Mouse (Mus musculus): Measurements from ENCODE around the gene Pglyrp2.

Gene Pglyrp2

DNA sequence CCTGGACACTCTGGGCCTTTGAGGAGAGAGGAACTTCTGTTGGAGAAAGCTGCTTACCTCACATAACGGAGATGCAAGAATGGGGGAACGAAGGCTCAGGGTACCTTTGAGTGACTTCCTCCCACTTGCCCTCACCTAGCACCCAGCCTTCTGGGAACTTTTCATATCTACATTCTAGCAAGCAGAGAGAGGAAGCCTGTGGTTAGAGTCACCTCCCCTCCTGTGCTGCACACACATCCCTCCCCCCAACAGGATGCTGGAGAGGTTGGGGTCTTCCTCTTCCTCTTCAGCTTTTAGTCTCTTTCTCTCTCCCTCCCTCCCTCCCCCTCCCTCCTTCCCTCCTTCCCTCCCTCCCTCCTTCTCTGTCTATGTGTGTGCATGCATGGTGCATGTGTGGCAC lies at the start of gene Pglyrp2:
Gene Pglyrp2, minus strand, starts transcription at position 134 of the 400 bp plus-strand sequence.
- DNase-seq (ENCODE audit: low read depth, low spot score) = no peak

DNA sequence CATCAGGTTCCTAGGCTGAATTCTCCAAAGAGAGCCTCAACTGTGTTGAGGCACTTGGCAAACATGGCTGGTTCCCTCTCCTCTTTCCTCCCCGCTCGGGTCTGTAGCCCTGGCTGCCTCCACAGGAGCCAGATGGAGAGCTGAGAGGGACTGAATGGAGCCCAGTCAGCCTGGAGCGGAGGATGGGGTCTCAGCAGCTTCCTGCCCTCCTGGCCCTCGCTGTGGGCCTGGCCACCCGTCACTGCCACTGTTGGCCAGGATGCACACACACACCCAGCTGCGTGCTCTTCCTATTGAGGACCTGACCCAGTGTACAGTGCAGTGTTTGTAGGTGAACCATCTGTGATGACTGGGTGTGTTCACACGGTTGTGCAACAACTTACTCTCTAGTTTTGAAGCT lies 48.2 kb upstream of the Pglyrp2 start:
- DNase-seq (ENCODE audit: low read depth, low spot score) = no peak

DNA sequence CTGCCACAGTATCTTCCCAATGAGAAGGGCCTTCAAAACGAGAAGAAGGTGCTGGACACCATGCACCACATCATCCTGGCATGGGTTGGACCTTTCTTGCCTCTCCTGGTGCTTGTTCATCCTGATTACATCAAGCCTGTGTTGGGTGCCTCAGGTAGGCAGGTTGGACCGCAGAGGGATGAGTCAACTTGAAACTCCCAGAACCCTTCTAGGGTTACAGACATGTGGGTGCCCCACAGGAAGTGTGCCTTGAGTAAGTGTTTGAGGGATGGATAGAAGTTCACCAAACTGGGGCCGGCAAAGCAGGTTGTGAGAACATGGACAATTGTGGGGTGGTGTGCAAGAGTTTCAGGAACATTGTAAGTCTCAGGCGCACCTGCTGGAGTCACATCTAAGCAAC lies 46.8 kb upstream of the Pglyrp2 start:
- no peak for DNase-seq (ENCODE audit: low read depth, low spot score)

DNA sequence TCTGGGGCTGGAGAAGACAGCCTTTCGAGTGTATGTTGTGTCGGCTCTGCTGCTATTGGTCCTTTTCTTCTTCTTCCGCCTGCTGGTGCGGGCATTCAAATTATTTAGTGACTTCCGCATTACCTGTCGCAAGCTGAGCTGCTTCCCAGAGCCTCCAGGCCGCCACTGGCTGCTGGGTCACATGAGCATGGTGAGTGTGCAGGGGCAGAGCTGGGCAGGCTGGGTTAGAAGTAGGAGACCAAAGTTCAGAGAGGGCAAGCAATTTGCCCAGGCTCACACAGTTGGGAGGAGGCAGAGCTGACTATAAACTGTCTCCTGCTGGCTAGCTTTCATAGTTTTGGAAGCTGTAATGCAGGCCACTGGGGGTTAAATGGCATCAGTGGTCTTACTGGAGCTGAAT lies 44.5 kb upstream of the Pglyrp2 start:
- DNase-seq (ENCODE audit: low read depth, low spot score) = no peak

DNA sequence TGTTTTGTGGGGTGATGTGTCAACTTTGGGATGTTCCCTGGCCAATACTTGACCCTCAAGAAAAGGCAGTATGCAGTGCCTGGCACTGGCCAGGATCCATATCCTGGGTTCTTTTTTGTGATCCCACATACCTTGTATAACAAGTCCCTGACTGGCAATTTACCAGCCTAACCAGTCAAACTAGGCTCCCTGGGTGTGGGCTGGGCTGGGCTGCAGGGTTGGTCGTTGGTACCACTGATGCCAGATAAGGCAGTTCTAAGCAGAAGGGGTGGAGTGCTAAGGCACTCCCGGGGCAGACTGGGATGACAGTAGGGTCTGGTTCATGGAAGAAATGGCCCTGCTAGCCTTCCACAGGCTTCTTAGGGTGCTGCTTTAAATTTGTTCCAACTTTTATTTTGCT lies 31.0 kb upstream of the Pglyrp2 start:
- no peak for DNase-seq (ENCODE audit: low read depth, low spot score)

DNA sequence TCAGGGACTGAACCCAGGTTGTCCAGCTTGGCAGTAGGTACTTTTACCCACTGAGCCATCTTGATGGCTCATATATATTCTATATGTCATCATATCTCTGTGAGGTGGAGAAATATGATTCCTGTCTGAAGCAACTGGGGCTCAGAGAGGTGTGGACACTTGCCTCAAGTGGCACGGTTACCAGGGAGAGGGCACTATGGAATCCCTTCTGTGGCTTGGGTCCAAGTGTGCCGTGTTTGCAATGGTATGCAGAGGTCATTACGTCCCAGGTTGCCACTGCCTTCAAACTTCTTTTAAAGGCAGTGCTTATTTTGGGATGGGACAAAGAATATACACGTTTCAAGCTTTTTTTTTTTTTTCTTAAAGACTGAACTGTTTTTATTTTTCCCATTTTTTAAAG lies 30.2 kb upstream of the Pglyrp2 start:
- no peak for DNase-seq (ENCODE audit: low read depth, low spot score)

DNA sequence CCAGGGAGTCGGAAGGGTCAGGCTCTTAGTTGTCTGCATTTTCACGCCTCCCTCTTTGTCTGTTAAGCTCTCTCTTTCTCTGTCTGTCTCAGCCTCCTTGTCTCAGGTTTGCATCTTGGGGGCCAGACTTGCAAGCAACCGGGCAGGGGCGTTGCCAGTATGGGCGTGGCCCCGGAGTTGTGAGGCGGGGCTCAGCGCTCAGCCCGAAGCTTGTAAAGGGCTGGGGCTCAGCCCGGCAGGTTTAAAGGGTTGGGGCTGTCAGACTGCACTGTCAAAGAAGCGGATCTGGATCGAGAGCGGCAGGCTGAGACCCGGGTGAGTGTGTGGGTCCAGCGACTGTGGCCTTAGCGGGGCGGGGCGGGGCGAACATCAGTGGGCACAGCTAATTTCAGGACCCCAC lies 28.5 kb upstream of the Pglyrp2 start, which contains the start of gene Cyp4f39:
Gene Cyp4f39, plus strand, starts transcription at position 242 of the 400 bp plus-strand sequence.
- DNase-seq (ENCODE audit: low read depth, low spot score) = no peak

DNA sequence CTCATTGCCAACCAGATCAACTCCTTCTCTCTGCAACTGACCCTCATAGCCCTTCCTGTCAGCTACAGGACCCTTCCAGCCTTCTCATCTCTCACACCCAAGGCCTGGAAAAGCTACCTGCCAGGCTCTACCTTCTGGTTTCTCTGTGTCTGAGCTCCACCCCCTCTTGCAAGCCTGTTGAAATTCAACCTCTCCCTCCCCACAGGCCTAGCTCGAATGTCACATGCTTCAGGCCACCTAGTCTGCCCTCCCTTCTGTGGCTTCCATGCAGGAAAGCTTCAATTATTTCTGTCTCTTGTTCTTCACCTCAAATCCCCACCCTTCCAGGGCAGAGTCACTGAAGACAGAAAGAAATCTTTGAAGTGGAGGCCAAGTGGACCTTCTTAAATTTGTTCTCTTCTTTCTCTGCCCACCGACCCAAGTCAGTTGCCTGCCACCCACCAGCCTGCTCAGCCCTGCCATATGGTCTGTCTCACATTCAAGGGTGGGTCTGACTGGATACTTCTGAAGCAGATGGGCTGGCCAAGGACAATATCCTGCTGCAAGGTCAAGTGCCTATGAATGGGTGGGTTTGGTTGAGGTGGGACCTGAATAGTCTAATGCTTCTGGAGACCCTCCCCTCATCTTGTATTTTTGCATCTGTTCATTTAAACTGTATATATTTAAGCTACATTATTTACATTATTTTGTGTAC lies 27.0 kb upstream of the Pglyrp2 start:
- DNase-seq (ENCODE audit: low read depth, low spot score) = no peak

DNA sequence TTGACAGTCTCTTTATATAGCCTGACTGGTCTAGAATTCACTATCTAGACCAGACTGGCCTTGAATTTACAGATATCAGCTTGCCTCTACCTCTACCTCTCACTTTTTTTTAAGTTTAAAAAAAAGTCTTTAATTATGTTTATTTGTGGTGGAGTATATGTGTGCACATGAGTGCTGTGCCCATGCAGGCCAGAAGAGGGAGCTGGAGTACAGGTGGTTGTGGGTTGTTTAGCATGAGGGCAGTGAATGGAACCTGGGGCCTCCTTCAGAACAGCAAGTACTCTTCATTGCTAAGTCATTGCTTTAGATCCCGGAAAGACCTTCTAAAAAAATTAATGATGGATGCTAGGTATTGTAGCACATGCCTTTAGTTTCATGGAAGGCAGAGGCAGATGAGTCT lies 25.1 kb upstream of the Pglyrp2 start:
- no peak for DNase-seq (ENCODE audit: low read depth, low spot score)

DNA sequence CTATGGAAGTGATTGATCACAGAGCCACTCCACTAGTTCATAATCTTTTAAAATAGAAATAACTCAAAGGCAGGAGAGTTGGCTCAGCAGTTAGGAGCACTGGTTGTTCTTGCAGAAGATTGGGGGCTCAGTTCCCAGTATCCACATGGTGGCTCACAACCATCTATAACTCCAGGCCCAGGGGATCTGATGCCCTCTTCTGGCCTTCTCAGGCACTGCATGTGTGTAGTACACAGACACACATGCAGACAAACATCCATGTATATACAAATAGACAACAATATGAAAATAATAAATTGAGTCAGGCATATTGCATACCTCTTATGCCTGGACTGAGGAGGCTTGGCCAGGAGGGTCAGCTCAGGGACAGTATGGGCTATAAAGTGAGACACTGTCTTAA lies 23.2 kb upstream of the Pglyrp2 start:
- DNase-seq (ENCODE audit: low read depth, low spot score) = no peak

DNA sequence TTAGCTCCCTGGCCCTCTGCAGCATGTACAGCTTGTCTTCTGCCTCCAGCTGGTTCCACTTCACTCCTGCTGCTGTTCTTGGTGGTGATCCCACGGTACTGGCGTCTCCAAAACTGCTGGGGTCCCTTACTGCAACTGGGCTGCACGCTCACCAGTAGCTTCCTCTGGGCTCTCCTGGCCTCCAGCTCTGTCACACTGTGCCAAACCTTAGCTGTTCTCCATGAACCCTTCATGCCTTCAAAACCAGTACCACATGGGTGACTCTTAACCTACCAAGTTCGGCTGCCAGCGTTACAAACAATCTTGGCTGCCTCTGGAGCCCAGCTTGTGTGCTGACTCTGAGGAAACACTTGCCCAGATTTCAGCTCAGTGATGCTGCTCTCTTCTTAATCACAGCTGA lies 21.0 kb upstream of the Pglyrp2 start:
- DNase-seq (ENCODE audit: low read depth, low spot score) = no peak

DNA sequence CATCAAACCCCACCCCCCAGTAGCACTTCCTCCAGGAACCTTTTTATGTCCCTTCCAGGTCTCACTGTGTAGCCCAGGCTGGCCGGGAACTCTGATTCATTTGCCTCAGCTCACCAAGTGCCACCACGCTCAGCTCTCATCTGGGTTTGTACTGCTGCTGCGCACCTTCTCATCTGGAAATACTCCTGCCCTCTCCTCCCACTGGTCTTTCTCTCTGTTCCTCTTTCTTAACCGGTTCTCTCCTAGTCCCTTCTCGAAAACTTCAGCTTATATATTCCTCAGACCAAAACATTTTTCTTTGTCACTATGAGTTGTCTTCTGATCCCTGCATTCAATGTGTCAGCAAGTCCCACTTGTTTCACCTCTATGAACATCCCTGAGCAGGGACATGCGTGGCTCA lies 19.3 kb upstream of the Pglyrp2 start:
- DNase-seq (ENCODE audit: low read depth, low spot score) = no peak

DNA sequence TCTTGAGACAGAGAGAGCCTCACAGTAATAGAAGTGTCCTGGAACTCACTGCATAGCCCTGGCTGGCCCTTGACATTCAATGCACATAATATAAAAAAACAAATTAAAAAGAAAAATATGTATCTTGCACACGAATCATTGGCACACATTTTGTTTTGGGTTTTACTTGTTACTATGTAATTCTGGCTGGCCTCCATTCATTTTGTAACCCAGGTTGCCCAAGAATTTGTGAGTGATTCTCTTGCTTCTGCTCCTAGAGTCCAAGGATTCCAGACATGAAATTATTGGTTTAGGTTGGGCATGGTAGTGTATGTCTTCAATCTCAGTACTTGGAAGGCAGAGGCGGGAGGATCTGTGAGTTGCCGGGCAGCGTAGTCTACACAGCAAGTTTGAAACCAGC lies 13.1 kb upstream of the Pglyrp2 start:
- no peak for DNase-seq (ENCODE audit: low read depth, low spot score)

DNA sequence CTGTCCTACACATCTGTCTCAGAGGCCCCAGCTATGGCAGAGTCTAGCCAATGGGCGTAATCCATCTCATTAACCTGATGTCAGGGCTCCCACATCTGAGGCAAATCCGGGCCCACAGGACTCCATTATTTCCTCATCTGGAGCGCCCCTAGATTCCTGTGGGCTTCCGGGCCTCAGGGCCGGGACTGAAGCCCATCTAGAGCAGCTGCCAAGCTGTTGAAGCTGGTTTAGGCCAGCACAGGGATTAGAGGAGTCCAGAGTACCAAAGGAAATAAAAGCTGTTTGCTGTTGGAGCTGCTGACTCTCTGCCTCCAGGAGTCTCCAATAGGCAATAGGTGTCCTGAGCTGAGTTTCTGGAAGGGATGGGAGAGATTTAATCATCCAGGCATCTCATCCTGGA lies 11.2 kb upstream of the Pglyrp2 start:
- no peak for DNase-seq (ENCODE audit: low read depth, low spot score)

DNA sequence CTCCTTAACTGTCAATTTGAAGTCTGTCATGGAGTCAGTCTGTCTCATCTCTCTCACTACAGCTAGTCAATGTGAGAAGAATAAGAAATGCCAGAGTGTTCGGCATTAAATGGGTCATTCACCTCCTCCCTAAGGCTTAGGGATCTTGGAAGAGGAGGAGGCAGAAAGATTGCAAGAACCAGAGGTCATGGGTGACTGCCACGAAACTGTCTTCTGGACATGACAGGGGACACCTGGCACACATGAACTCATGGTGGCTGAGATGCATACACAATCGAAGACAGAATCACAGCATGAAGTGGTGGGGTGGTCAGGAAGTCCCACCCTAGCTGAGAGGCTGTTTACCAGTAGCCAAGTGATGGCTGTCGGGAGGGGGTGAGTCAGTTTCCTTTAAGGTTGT lies 10.4 kb upstream of the Pglyrp2 start:
- no peak for DNase-seq (ENCODE audit: low read depth, low spot score)

DNA sequence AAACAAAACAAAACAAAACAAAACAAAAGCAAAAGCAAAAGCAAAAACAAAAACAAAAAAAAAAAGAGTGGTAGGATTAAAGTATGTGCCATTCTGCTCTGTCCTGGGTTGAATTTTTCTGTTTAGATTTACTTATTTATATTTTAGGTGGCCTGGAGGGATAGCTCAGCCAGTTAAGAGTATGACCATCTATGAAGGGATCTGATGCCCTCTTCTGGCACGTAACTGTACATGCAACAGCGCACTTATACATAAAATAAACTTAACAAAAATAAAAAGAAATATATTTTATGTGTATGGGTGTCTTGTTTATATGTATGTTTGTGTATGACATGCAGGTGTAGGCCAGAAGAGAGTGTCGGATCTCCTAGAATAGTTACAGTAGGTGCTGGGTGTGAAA lies 8.0 kb upstream of the Pglyrp2 start:
- DNase-seq (ENCODE audit: low read depth, low spot score) = no peak

DNA sequence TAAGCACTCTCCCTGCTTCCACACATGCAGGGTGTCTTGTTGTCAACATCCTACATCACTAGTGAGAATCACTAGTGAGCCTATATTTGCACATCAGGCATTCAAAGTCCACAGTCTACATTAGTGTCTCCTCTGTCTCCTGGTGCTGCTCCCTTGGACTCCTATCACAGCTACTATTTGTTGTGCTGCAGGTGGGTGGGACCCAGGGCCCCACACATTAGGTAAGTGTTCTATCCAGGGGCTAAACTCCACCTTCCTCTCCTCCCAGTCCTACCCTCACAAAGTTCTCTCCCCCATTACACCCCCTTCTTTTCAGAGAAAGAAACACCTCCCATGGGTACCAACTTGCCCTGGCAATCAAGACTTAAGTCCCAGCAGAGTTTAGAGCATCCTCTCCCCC lies 2.6 kb upstream of the Pglyrp2 start:
- DNase-seq (ENCODE audit: low read depth, low spot score) = no peak

DNA sequence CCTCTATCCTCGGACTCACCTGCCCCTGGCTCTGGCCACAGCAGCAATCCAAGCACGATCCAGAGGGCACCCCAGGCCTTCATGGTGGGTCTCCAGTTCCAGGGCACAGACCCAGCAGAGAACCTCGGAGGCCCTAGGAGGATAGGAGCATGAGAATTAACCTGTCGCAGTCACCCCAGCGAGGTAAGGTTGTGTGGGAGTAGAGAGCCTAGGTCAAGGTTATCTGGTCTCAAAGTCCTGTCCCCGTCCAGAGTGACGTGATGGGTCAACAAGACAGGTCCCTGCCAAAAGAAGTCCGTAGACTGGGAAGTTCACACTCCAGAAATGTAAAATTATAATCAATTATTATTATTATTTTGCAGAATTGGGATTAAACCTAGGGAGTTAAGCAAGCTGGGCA lies 3.2 kb downstream of the Pglyrp2 start:
- no peak for DNase-seq (ENCODE audit: low read depth, low spot score)

DNA sequence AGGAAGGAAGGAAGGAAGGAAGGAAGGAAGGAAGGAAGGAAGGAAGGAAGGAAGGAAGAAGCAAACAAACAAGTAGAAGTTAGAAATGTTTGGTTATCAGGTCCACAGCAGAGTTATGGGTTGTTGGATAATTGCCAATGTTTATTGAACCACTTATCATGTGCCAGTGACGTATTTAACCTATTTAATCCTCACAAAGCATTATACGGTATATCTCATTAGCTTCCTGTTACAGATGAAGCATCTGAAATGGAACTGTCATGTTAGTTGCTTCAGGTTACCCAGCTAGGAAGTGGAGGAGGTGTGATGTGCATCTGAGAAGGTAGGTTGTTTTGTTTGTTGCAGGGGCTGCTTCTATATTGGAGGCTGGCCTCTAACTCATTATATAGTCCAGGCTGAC lies 4.0 kb downstream of the Pglyrp2 start:
- no peak for DNase-seq (ENCODE audit: low read depth, low spot score)

DNA sequence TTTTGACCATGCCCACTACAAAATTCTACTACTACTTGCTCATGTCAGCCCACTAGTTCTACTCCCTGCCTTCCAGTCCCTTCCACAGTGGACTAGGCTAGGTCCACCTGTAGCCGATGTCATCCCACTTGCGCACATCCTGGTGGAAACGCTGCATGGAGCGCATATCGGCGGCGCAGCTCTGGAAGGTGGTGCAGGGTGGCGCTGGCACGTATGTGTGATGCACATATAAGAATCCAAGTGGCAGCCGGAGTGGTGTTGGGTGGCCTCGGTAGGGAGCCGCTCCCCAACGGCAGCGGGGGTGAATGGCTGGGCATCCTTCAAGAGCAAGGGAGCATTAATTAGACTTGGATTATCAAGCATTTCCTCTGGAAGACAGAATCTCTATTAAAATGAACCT lies 7.2 kb downstream of the Pglyrp2 start:
- no peak for DNase-seq (ENCODE audit: low read depth, low spot score)

DNA sequence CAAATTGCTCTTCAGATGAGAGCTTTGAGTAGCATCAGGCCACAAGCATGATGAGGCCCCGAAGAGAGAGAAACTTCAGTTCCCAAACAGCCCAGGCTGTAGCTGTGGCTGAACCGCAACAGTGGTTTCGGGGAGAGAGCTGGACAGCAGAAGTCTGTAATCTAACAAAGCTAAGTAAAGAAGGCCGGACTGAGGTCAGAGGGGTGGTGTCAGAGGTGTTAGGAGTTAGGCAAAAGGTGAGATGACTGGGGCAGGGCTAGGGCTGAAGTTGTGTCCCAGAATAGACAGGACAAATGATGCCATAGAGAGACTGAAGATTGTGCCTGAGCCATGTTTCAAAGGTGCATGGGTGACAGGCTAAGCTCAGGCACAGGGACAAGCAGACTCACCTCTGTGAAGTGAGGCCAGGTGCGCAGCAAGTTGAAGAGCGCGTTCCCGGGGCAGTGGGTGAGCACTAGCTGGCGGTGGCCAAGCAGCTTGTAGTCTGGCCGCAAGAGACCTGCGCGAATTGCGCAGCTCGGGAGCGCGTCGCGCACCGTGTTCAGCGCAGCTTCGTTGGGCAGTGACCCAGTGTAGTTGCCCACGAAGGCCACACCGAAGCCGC lies 8.4 kb downstream of the Pglyrp2 start:
- no peak for DNase-seq (ENCODE audit: low read depth, low spot score)

DNA sequence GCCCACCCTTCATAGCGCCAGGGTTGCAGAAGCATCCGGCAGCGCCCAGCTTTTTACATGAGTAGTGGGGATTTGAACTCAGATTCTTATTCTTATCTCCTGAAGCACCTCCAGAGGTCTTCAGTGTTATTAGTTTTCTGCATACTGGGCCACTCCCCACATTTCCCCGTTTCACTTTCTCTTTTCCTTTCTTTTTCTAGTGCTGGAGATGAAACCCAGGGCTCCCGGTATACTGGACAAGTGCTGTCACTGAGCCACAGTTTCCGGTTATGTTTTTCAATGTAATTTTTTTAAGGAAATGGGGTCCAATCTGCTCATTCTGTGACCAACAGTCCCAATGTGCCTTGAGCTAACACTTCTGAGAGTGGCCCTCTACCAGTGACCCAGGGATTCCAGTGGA lies 12.1 kb downstream of the Pglyrp2 start:
- DNase-seq (ENCODE audit: low read depth, low spot score) = no peak

DNA sequence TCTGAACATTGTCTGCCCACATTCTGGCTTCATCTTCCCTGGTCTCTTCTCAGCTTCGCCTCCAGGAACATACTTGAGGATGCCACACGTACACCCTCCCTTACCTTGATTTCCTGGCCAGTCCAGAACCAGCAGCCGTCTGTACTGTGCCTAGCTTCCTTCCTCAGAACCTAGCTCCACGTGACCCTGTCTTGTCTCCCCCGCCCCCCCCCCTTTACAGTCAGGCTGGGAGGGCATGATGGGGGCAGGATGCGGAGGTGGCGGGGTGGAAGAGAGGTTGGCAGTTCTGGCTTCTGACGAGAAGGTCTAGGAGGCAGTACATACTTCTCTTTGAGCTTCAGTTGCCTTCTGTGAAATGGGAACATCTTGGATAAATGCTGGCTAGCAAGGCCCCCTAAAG lies 20.6 kb downstream of the Pglyrp2 start, which contains the start of gene Rasal3:
Gene Rasal3, minus strand, starts transcription at position 167 of the 400 bp plus-strand sequence.
- DNase-seq (ENCODE audit: low read depth, low spot score) = no peak

DNA sequence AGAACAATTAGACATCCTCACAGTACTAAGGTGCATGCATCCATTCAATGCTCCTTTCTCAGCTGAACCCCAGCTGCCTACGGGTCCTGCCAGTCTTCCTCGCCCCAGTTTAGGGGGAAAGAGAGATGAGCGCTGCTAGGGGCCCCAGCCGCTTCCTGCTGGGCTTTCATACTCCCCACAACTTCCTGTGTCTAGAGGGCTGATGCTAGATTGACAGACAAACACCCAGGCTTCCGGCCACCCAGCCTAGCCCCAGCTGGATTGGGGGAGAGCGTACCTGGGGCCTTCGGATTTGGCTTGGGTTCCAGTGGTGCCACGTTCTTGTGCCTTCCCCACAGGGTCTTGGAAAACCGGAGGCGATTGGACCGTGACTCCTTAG lies 21.2 kb downstream of the Pglyrp2 start:
- DNase-seq (ENCODE audit: low read depth, low spot score) = no peak

All from brain, embryonic 18.5 days (tissue).